Mouse (Mus musculus) liver, adult 2 months (tissue): Measurements from ENCODE around the gene Mrpl30. TPM values are rescaled to one million over a fixed set of nuclear protein-coding genes. Genes with fewer than 3 reads are reported as not detected.
A peak's percentile ranks its signal among the peaks of the same experiment; 100 is the strongest.

Experiments used
- DNase-seq: peaks from one replicate; pipeline ENCODE4 v3.0.0-alpha.2; 2011; ENCODE audit warnings: low read depth, low spot score; ENCODE audit errors: extremely low read depth
- H3K27ac ChIP-seq: fragments of 200-500 bp; replicated peaks from 2 replicates; pipeline ENCODE4 v1.5.1; 2012; ENCODE audit warnings: low read depth, mild to moderate bottlenecking, control low read depth, inconsistent platforms, low read length; ENCODE audit not compliant: insufficient read depth
- H3K27me3 ChIP-seq: fragments of 200-500 bp; 2 replicates; pipeline ENCODE4 v1.6.1; 2012; ENCODE audit warnings: mild to moderate bottlenecking, moderate library complexity, low read length, inconsistent platforms; ENCODE audit not compliant: control insufficient read depth, insufficient read depth
- H3K36me3 ChIP-seq: fragments of 200-500 bp; 2 replicates; pipeline ENCODE4 v1.6.1; 2012; ENCODE audit warnings: low read length, inconsistent platforms; ENCODE audit not compliant: control insufficient read depth, insufficient read depth
- H3K4me1 ChIP-seq: fragments of 200-500 bp; 2 replicates; pipeline ENCODE4 v1.6.1; 2011; ENCODE audit warnings: low read length; ENCODE audit not compliant: control insufficient read depth, insufficient read depth
- H3K4me3 ChIP-seq: fragments of 200-500 bp; 2 replicates; pipeline ENCODE4 v1.5.1; 2011; ENCODE audit warnings: low read depth, mild to moderate bottlenecking, control low read depth, low read length, moderate library complexity; ENCODE audit not compliant: insufficient read depth
- H3K79me2 ChIP-seq: fragments of 200-500 bp; 2 replicates; pipeline ENCODE4 v1.6.1; 2012; ENCODE audit warnings: inconsistent platforms, mild to moderate bottlenecking, low read length, moderate library complexity; ENCODE audit not compliant: control insufficient read depth, insufficient read depth
- H3K9ac ChIP-seq: fragments of 200-500 bp; 2 replicates; pipeline ENCODE4 v1.6.1; 2012; ENCODE audit warnings: low read depth, mild to moderate bottlenecking, control low read depth, inconsistent platforms, low read length
- CTCF ChIP-seq: fragments of 200-500 bp; IDR thresholded peaks from 2 replicates; pipeline ENCODE4 v1.5.1; 2011; ENCODE audit warnings: low read depth, low read length, control low read depth
- POLR2A ChIP-seq: fragments of 200-500 bp; IDR thresholded peaks from 2 replicates; pipeline ENCODE4 v1.6.1; 2011; ENCODE audit warnings: low read length, control low read depth; ENCODE audit not compliant: insufficient read depth; ENCODE audit errors: extremely low read depth
- WGBS: fragments of 180-500 bp; shearing (Covaris S2); methylation state at CpG from one replicate; pipeline ENCODE4 v1.1.7; 2018; 5-methylcytosine and 5-hydroxymethylcytosine counted together
- polyA plus RNA-seq: library from polyadenylated mRNA; depleted of rRNA; stranded (reverse); fragments of >200 nt; gene quantifications from 2 replicates; pipeline ENCODE4 v1.2.3, GENCODE M21; 2012
- total RNA-seq: library from RNA; depleted of rRNA; stranded (reverse); fragments of >200 nt; gene quantifications from 2 replicates; pipeline ENCODE4 v1.2.3, GENCODE M21; 2014

Gene Mrpl30
- total and polyA plus RNA-seq, 2 experiments = 65.0 to 111 TPM

GRCm38 (mm10) chr1:37889206-37889605 is 1.1 kb upstream of the Mrpl30 start:
- Histone ChIP-seq H3K79me2 (peaks cover 24% of the 10 kb centered on the region; the same call in 1 of the 2 replicates), H3K9ac (peak overlapping the region; percentile 79), H3K27me3 (no peaks in the 10 kb centered on the region), H3K4me1 (peaks cover 13% of the 10 kb centered on the region; the same call in 1 of the 2 replicates), H3K4me3 (peak overlapping the region; percentile 71), H3K36me3 (peaks cover 9% of the 10 kb centered on the region), H3K27ac (peak overlapping the region; percentile 20; the same call in 1 of the 2 replicates)
- DNase-seq = no peak
- no peak for TF ChIP-seq POLR2A
- no peak for TF ChIP-seq CTCF
- 75% methylated on average over 7 of the region's 7 CpGs for WGBS

- peak; percentile 48 for DNase-seq
- Histone ChIP-seq H3K27me3 (no peaks in the 10 kb centered on the region), H3K79me2 (peaks cover 21% of the 10 kb centered on the region; the same call in 1 of the 2 replicates), H3K27ac (no peak overlapping the region), H3K9ac (0 out of 2 replicates have a peak overlapping the region, but pooled peaks have one; percentile 11), H3K36me3 (peaks cover 16% of the 10 kb centered on the region), H3K4me1 (peaks cover 13% of the 10 kb centered on the region; the same call in 1 of the 2 replicates), H3K4me3 (no peak overlapping the region; the same call in 1 of the 2 replicates)
- TF ChIP-seq POLR2A (no peak), CTCF (0 out of 2 replicates have a peak, but pooled peaks have one; percentile 9)
- WGBS = 37% methylated on average over 3 of the region's 3 CpGs
These were observed 1.1 kb downstream of the Mrpl30 start for GRCm38 (mm10) chr1:37891400-37891799.

- peaks cover 38% of the 10 kb centered on the region for H3K36me3 ChIP-seq
- no peak overlapping the region for H3K9ac ChIP-seq
- no peak overlapping the region for H3K27ac ChIP-seq
- H3K79me2 ChIP-seq = peaks cover 14% of the 10 kb centered on the region; the same call in 1 of the 2 replicates
- H3K4me1 ChIP-seq = peaks cover 5% of the 10 kb centered on the region; the same call in 1 of the 2 replicates
- no peaks in the 10 kb centered on the region for H3K27me3 ChIP-seq
- no peak for DNase-seq
- H3K4me3 ChIP-seq = no peak overlapping the region
- no peak for TF ChIP-seq CTCF
- no peak for TF ChIP-seq POLR2A
These were observed 4.3 kb downstream of the Mrpl30 start for GRCm38 (mm10) chr1:37894606-37895005.

GRCm38 (mm10) chr1:37899816-37900215 is 9.5 kb downstream of the Mrpl30 start:
- Histone ChIP-seq H3K79me2 (no peaks in the 10 kb centered on the region), H3K4me3 (no peak overlapping the region), H3K9ac (no peak overlapping the region), H3K4me1 (no peaks in the 10 kb centered on the region), H3K27ac (no peak overlapping the region), H3K36me3 (peaks cover 34% of the 10 kb centered on the region), H3K27me3 (no peaks in the 10 kb centered on the region)
- 88% methylated on average over 4 of the region's 4 CpGs for WGBS
- TF ChIP-seq CTCF = no peak
- no peak for TF ChIP-seq POLR2A
- DNase-seq = no peak

GRCm38 (mm10) chr1:37900288-37900687 is 10.0 kb downstream of the Mrpl30 start:
- no peaks in the 10 kb centered on the region for H3K79me2 ChIP-seq
- no peaks in the 10 kb centered on the region for H3K27me3 ChIP-seq
- 84% methylated on average over 6 of the region's 6 CpGs for WGBS
- no peak overlapping the region for H3K4me3 ChIP-seq
- H3K4me1 ChIP-seq = no peaks in the 10 kb centered on the region
- DNase-seq = no peak
- H3K27ac ChIP-seq = no peak overlapping the region
- peaks cover 30% of the 10 kb centered on the region for H3K36me3 ChIP-seq
- TF ChIP-seq POLR2A (no peak), CTCF (no peak)
- H3K9ac ChIP-seq = no peak overlapping the region

- Histone ChIP-seq H3K4me3 (no peak overlapping the region), H3K27me3 (no peaks in the 10 kb centered on the region), H3K36me3 (peaks cover 8% of the 10 kb centered on the region), H3K9ac (no peak overlapping the region), H3K27ac (no peak overlapping the region), H3K4me1 (no peaks in the 10 kb centered on the region), H3K79me2 (no peaks in the 10 kb centered on the region)
- DNase-seq = no peak
- TF ChIP-seq POLR2A (no peak), CTCF (no peak; the same call in 1 of the 2 replicates)
- 31% methylated on average over 6 of the region's 6 CpGs for WGBS
These were observed 12.9 kb downstream of the Mrpl30 start for GRCm38 (mm10) chr1:37903178-37903577.
